Mouse (Mus musculus): ENCODE data around the gene Ccdc85c.

Gene Ccdc85c

GRCm38 (mm10) chr12:108171336-108171735, 103.9 kb downstream of the Ccdc85c start:
- DNase-seq: no peak

DNA sequence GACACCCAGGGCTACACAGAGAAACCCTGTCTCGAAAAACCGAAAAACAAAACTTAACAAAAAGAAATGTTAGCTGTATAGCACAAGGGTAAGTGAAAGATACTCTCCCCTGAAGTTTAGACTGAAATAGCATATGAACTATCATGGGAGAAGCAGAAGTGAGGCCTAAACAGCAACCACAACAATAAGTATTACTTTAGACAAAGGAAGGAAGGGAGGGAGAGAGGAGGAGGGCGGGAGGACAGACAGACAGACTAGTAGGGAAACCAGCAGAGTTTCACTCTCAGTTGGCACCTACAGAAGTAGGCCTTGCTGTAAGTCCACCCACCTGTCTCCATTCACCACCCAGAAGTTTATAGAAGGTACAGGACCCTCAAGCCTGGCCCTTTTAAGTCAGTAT, 104.8 kb downstream of the Ccdc85c start:
- no peak for DNase-seq

DNA sequence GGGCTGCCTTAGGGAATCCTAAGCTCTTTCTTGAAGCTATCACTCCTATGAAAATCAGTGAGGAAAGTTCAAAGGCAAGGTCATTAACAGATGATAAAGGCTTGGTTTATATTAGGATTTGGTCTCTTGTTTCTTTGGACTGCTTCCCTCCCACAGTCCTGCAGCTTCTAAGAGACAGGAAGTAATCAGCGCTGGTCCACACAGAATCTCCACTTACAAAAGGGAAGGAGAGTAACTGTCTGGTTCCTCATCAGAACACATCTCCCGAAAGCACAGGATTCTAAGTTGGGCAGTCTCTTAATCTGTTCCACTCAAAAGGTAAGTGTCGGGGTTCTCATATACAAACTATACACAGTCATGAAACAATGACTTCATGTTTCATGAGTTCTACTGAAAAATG, 106.3 kb downstream of the Ccdc85c start:
- no peak for DNase-seq

- no peak for DNase-seq
Observed at GRCm38 (mm10) chr12:108163706-108164105, 111.5 kb downstream of the Ccdc85c start.

GRCm38 (mm10) chr12:108162036-108162435, 113.2 kb downstream of the Ccdc85c start:
- peak; percentile 42 for DNase-seq

GRCm38 (mm10) chr12:108159863-108160262, 115.4 kb downstream of the Ccdc85c start:
- no peak for DNase-seq
